Mouse (Mus musculus) ovary, adult 18-20 months (tissue): ENCODE data around the gene Cryzl2.

Source experiments
- DNase-seq: peaks from one replicate; pipeline ENCODE4 v3.0.0; 2022; ENCODE audit warnings: low spot score, mixed read lengths

Cryzl2 gene

DNA sequence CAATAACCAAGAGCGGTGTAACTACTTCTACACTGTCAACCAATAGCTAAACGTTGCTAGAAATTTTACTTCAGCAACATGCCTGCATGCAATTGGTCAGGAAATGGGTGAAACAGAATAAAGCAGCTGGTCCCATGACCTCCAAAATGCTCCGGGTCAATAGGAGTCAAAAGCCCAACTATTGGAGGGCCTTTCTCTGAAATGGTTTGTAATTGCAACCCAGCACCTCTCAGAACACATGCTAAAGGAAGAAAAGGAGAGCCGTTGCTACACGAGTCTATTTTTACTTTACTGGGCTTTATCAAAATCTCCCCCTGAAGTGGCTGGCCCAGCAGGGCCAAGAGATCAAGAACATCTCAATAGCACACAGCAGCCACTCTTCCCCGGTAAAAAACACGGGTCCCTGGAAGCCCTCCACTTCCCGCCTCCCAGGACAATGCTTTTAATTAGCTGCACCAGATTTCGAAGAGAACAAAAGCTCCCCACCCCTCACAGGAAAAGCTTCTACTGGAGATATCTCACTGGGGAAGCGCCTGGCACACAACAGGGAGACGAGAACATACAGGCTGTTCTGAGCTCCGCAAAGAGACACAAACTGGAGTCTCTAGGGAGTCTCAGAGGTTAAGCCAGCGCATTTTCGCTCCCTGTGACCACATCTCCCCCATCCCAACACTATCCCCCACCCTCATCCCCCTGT, 15.2 kb upstream of the Cryzl2 start:
- DNase-seq, result no peak

DNA sequence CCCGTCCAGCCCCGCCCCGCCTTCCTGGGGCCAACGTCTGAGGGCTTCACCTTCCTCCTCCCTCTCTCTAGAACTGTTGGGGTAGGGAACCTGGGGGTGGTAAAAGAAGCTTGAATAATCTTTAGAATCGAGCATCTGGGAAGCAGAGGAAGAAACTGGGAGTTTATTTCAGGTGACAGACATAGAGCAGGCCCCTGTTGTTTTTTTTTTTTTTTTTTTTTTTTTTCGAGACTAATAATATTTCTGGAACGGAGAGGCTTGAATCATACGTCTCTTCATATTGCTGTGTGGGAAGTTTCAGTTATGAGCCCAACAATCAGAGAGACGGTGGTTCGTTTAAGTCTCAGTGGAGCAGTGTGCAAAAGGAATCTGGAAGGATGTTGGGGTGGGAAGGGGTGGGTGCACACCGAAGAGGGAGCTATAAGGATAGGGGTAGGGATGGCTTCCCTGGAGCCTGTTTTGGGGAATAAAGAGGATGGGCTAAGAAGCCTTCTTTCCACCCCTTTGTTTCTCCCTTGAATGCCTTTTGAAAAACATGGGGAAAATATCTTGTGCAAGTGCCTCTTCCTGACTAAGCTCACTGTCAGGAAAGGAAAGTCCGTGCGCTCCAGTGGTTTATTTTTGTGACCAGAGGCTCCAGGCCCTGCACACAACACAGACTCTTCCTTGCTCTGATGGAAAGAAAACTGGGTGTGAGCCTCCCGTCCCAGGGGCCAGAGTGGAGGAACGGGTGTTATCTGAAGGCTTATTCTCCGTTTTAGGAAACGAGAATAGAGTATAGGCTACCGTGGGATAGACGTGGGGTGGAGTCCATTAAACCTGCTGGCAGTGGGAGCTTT, 14.4 kb upstream of the Cryzl2 start:
- DNase-seq, result no peak

DNA sequence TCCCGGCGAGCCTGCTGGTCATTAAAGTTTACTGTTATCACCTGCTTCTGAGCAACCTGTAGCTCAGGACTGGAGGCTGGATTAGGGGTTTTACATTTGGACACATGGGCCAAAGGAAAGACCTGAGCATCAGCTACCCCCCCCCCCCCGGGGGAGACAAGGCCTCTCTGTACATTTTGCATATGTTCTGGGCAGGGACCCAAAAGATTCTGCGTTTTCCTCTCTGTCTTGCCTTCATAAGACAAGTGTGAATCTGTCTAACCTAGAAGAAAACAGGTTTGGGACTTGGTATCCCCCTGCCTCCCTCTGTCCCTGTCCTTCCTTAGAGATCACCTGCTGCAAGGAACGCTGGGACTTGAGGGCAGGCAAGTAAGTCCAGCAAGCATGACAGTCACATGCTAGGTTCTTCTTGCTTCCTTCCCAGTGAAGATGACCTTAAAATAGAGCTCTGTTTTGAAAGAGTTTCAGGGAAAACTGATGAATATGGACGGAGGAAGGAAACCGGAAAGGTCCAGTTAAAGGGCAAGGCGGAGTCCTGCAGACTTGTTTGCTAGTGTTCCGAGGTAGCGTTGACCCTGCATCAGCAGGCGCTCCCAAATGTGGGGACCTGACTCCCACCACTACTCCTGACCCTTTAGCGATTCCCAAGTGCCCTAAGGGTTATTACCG, 13.6 kb upstream of the Cryzl2 start:
- DNase-seq, result no peak

DNA sequence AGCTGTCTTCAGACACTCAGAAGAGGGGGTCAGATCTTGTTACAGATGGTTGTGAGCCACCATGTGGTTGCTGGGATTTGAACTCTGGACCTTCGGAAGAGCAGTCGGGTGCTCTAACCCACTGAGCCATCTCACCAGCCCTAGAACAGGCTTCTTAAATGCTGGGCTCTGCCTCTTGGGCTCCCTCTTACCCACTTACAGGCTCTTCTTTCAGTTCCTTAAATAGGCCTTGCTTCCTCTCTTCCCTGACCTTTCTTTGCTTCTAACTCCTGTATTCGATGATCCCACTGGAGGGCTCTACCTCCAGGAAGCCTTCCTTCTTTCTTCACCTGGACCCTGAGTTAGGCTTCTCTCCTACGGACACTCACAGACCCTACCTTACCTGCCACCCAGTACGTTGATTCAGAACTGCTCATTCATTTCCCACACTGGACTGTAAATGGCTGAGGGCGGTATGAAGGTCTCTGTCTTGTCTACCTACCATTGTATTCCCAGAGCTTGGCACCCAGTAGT, 12.9 kb upstream of the Cryzl2 start:
- DNase-seq, result no peak

DNA sequence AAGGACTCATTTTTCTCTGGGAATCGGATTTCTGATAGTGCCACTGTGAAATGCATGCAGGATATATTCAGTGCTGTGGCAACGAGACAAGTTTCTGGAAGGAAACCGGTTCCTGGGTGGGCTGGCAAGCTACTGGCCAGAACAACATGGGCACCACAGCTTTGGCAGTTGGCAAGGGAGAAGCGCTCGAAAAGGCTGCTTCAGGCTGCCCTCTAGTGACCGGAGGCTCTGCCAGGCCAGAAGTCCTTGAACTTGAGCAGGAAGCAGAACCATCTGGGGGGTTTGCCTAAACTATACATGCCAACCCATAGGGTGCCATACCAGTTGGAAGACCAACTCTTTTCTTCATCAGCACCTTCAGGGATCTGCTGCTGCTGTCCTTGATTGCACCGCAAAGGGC, 12.1 kb upstream of the Cryzl2 start:
- peak; percentile 46 for DNase-seq

DNA sequence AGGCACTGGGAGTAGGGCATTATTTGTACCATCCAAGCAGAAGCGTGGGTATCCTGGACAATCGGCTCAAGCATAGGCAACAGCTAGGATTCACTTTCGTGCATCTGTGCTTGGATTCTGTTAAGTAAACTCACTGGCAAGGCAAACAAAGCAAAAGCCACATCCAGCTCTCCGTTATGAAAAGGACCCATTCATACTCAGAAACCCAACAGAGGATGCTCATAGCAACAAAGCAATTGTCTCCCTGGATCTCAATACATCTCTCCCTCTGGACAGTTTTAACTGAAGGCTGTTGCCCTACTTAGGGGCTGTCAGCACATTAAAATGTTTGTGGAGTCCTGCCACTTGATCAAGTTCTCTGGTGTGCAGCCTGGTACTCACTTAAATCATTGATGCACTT, 11.2 kb upstream of the Cryzl2 start:
- DNase-seq, result no peak

DNA sequence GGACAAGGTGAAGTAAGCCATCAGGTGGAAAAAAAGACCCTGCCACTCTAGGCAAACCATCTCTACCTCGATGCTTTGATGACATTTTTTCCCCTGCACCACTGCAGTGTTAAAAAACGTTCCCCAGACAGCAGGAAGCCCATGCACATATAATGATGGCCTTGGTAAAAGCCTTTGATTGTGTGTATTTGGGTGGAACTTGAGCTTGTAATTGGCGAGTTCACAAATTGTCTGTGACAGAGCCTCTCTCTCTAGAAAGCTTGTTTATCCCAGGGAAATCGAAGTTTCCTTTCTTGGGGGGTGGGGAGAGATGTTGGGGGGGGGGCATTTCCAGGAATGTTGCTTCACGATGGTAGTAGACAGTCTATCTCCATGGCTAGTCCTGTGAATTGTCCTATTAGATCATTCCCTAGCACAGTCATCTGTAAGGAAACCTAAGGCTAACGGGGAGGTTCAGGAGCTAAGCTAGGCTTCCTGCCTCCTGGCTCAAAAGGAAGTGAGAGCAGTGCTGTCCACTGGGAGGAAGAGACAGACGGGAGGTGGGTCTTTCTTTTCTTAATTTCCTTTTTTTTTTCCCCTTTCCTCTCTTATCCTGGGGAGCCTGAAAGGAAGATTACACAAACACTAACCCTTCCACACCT, 10.1 kb upstream of the Cryzl2 start:
- DNase-seq, result no peak

DNA sequence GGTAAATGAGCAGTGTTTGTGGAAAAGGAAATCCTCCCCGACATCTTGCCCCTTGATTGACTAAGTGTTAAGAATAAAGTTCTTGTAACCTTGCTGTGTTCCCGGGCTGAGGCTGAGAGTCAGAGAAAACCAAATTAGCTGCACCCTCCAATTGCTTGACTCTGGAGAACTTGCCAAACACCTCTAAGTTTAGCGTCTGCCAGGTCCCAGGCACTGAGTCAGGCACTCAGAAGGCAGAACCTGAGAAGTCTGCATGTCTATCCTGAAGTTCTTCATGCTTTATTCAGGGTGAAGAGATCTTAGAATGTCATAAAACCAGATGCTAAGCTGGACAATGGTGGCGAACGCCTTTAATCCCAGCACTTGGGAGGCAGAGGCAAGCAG, 9.6 kb upstream of the Cryzl2 start:
- no peak for DNase-seq

DNA sequence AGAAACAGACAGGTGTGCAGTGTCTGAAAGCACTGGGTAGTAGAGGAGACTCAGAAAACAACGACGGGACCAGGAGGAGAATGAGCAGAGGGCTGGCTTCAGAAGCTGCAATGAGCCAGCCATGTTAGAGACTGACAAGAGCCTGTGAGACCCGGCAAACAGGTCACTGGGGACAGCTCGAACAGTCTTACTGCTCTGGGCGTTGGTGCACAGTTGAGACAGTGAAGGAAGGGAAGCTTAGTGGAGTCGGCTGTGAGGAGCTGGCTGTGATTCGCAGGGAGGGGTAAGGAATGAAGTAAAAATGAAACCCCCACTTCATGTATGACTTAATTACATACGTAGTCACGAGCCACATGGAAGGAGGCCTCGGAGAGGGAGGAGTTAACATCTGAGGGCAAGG, 8.8 kb upstream of the Cryzl2 start:
- no peak for DNase-seq

DNA sequence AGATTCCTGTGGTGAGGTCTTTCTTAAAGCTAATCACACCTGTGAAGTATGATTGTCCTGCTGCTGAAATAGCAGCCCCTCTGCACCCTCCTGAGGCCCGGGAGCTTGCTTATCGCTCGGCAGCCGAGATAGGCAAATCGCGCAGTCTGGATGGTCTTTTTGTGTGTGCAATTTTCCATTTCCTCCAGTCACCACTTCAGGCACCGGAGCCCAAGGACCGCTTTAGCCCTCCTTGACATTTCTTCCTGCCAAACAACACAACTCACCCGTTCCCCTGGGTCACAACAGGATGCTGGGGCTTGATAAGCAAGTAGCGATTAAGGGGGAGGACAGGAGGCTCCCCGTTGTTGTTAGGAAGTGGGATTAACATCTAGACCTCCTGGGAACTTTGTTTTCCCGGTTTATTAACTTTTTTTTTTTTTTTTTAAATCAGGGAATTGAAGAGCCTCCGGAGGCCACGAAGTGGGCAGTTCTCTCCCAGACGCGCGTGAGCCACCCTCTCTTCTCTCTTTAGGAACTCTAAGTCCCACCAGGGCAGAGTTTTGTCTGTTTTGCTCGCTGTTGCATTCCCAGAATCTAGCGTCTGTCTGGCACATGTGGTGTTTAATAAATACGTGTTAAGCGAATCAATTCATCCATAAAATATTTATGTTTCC, 8.3 kb upstream of the Cryzl2 start:
- DNase-seq, result peak; percentile 12

DNA sequence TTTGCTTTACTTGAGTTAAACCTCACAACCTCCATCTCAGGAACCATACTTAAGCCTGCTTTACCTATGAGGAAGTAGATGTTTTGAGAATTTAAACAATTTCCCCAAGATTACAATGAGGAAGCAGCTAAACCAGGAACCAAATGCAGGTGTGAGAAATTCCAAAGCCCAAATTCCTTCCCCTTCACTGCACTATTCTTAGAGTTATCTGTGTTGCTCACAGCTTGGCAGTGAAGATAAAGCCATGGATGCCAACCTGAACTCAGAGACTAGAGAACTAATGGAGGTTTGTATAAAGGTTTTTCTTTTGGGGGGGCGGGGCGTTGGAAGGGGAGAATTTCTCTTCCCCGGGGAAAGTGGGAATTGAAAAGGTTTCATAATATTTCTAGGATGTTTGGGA, 6.1 kb upstream of the Cryzl2 start:
- no peak for DNase-seq

DNA sequence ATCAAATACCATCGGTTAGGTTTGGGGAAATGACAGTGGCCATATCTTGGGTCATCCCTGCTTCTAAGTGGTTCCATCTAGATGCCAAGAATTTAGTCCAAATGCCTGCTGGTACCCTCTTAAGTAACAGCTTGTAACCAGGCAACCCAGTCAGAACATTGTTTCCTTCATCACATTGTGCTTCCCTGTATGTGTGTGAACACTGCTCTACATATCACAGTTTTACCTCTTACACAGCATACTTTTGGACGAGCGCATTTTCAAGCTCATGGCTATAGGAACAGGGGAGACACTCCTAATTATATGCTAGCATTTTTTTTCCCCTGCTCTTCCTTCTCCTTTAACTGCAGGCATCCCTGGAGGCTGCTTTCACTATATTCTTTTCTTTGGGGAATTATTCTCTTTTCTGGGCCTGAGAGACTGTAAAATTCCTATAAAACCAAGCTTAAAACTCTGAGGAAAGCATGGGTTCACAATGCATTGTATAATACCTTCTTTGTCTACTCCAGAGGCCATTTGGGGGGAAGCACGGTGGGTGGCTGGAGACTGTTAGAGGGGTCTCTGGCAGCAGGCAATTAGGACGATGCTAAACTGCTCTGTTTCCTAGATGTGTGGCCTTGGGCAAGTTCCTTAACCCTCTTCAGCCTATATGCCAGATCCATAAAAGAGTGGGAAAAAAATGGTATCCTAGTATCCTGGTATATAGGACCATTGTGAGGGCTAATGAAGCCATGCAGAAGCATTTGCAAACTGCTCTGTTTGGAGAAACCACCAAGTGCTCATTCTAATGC, 5.4 kb upstream of the Cryzl2 start:
- no peak for DNase-seq

DNA sequence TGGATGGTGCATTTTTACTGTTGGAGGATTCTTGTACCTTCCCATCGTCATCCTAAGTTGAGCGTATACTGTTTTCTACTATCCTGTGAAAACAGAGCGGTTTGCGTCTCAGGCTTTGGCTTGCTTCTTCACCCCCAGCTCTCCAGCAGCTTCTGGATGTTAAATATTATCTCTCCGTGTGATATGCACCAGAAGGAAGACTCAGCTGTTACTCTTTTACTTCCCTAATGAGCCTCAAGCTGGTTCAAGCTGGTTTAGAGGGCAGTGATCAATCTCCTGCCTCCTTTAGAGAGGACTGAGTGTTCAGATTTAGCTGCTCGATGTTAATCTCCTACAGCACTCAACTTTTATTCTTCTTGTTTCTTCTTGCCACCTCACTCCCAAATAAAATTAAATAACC, 3.5 kb upstream of the Cryzl2 start:
- DNase-seq, result no peak

DNA sequence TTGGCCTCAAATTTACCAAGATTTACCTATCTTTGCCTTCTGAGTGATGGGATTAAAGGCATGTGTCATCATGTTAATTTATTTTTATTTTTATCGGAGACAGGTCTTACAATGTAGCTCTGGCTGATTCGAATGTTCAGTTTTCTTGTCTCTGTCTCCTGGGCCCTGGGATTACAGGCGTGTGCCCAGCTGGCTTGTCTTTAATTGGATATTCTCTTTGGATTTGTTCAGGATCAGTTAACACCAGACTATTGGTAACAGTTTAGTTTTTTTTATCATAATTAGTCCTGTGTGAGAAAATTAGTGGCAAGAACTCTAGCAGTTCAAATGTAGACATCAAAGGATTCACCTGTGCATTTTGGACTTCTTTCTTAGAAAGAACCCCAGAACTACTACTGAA, 588 bp upstream of the Cryzl2 start:
- DNase-seq, result no peak

DNA sequence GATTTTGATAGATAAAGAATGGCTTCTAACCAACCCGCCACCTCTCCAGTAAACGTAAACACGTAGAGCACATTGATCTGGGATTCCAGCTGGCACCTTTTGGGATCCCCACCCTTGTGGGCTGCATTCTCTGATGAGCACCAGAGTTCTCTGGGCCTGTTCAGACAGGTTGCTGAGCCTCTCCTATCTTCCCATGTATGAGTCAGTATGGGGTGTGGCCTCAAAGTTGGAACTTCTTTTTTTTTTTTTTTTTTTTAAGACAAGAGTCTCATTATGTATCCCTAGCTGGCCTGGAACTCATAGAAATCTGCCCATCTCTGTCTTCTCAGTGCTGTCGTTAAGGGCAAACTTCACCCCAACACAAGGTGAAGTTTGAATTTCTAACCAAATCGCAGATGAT, 1.5 kb downstream of the Cryzl2 start:
- DNase-seq, result no peak

DNA sequence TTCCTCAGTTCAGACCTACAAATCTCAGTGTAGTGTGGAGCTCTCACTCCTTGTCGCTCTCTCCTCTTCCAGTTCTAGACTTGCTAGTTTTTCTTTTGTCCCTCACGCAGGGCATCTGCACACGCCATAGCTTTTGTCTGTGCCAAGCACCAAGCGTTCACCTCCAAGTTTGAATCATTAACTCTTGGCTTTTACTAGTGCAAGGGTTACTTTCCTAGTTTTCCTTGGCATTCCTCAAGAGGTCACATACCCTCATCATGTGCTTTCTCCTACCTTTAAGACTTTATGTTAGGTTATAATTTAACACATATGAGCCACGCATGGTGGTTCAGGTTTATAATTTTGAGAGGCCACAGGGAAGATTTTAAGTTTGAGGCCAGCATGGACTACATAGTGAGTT, 2.9 kb downstream of the Cryzl2 start:
- no peak for DNase-seq

DNA sequence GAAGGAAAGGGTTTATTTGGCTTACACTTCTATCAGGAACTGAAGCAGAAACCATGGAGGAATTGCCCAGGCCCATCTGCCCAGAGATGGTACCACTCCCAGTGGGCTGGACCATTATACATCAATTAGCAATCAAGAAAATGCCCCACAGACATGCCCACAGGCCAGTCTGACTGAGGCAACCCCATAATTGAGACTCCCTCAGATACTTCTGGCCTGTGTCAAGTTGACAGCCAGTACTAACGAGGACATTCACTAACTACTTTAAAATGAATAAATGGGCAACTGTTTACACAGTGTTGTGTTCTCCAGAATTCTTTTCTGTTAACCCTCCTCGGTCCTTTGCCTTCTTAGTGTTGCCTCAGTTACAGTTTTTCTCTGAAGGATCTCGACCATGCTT, 4.0 kb downstream of the Cryzl2 start:
- DNase-seq, result no peak

DNA sequence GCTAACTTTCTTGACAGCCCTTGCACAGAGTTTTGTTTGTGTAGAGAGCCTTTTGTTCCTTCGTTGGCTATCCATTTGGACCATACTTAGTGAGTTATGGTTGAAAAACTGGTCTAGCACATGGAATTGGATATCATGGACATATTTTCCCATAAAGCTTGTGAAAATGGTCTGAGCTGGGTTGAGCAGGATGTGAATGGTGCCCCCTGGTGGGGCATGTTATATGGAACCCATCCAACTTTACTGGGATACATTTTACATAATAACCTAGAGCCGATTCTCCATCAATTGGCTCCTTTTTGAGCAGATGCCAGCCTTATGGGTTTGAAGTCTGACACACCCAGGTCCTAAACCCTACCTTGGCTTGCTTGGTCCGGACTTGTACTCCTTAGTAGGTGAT, 6.8 kb downstream of the Cryzl2 start:
- no peak for DNase-seq

DNA sequence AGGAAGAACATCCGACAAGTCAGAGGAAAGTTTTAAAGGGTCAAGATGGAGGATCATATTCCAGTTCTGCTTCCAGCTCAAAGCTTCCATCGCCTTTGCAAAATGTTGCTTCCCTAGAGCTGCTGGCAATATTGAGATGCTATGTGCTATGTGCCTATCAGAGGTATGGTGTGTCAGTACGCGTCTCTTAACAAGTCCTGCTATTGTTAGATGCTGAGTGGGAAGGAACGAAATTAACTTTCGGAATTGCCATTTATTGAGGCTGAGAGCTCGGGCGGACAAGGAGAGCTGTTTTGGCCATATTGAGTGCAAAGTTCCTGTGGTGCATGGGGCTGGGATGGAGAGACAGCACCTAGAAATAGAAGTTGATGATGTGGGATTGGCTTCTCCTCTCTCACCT, 9.5 kb downstream of the Cryzl2 start:
- no peak for DNase-seq

DNA sequence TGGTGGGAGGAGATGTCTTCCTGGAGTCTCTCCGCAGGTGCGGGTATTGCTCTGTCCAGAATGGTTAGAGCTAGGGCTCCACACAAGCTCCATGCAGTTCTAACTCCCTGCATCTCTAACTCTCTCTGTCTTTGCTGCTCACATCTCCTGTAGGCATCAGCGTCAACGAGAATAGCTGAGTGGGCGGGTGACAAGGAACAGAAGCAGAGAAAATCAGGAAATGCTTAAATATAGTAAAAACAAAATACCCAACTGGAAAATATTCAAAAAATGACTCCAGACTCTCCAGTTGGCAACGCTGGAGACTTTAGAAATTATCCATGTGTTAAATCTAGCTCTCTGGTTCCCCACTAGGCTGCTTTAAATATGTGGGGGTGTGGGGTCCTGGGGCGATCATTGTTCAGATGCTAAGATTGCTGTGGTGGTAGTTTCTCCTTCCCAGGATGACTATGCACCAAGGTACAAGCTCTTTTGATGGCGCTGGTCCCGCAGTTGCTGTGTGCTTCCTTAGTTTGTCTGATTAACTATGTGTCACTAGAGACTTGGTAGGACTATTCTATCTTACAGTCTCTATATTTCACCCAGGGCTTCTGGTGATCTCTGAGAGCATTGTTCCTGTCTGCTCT, 12.5 kb downstream of the Cryzl2 start:
- no peak for DNase-seq

DNA sequence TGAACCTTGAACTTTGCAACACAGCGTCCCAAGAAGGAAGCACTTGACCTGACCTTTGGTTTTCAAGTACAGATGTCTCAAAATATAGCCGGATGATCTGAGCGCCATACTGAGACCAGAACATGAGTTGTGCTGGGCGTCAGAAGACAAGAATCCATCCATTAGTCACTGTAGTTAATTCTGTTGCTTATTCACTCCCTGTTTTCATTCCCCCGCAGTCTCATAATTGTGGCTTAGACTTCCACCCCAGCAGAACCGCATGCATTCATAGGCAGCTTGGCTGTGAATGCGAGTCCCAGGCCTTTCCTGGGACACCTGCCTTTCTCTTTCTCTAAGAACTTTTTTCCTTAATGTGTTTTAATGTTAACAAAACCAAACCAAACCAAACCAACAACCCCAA, 14.3 kb downstream of the Cryzl2 start:
- no peak for DNase-seq
